Mouse (Mus musculus): ENCODE results near the gene Gmnn.

Gmnn gene

DNA sequence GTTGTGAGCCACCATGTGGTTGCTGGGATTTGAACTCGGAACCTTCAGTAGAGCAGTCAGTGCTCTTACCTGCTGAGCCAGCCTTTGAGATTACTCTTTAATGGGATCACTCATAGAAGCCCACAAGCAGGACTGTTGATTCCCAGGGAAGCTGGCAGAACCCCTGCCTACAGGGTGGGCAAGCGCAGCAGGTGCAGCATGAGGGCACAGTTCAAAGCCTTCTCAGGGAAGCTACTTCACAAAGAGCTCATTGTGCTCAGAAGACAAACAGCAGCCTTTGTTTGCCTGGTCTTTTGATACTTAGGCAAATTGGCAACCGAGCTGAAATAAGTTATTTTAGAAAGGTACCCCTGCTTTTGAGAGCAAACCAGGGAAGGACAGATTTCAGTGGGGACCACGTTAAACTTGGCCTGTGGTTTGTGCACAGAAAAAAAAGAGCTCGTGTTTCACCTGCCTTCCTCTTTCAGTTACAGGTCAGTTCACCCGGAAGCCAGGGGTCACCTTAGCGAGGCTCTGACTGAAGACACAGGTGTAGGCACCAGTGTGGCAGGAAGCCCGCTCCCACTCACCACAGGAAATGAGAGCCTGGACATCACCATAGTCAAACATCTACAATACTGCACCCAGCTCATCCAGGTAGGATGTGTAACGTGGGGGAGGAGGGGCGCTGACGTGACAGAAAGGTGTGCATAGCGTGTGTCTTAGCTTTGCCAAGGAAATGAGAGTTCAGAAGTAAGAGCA lies 51.9 kb downstream of the Gmnn start:
- no peak for DNase-seq (ENCODE audit: low read depth)

- DNase-seq (ENCODE audit: low read depth), result no peak
Measured at GRCm38 (mm10) chr13:24702128-24702527, 59.6 kb downstream of the Gmnn start.
